Mouse (Mus musculus) cerebellum, adult 9-10 months (tissue): ENCODE measurements around the gene Zfp60.

ENCODE experiments used
- DNase-seq: peaks from one replicate; pipeline ENCODE4 v3.0.0; 2022

Gene Zfp60

DNA sequence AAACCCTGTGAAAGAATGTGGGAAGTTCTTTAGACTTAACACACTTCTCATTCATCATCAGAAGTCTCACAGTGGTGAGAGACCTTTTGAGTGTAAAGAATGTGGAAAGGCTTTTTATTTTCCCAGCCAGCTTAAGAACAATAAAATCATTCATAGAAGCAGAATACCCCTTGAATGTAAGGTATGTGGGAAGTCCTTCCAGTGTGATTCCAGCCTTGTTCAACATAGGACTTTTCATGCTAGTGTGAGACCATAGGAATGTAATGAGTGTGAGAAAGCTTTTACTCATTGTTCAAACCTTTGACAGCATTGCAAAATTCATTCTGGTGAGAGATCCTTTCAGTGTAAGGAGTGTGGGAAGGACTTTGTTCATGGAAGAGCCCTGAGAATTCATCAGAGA is 63.4 kb downstream of the Zfp60 start:
- no peak for DNase-seq

DNA sequence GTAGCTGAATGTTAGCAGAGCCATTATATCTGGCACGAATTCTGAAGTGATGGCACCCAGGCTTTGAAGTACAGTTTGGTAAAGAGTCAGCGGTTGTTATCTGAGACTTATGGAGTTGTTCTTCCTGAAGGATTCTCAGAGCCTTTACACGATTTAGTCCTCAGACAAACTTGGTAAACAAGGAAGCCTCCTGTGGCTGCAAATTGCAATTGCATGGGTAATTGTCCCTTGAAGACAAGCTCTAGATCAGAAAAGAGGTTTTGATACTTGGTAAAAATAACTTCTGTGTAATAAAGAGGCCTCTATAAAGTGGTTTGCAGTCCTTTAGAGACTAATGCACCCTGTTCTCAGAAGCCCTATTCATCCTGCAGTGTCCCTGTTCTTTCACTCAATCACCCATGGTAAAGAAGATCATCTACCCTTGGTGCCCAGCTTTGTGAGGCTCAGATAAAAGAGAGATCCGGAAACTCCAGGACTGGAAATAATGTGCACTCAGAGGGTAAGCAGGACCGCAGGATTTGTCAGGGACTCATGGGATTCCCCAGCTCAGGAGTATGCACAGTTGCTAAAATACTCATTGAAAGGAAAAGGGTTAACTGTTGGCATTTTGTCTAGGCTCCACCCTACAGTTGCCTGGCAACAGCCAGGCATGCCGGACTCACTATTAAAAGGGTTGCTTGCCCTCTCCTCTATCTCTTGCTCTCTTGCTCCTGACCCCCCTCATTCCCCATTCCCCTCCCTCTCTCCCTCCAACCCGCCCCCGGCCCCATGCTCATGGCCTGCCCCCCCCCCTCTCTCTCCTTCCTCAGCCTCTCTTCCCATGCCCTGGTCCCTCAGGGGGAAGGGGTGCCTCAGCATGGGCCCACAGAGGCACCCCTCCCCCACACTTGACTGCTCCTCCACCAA is 67.0 kb downstream of the Zfp60 start:
- no peak for DNase-seq

DNA sequence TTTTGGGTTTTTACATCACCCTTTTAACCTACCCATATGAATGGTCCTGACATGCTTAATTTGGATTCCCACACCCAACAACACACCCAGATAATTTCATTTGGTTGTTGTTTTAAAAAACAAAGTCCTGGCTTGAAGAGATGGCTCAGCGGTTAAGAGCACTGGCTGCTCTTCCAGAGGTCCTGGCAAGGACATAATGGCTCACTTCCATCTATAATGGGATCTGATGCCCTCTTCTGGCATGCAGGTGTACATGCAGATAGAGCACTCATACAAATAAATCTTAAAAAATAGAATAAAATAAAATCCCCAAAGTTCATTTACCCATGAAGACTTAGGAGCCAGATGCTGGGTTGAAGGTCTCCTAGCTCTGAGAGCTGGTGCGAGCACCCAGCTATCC is 69.9 kb downstream of the Zfp60 start:
- DNase-seq, result no peak

DNA sequence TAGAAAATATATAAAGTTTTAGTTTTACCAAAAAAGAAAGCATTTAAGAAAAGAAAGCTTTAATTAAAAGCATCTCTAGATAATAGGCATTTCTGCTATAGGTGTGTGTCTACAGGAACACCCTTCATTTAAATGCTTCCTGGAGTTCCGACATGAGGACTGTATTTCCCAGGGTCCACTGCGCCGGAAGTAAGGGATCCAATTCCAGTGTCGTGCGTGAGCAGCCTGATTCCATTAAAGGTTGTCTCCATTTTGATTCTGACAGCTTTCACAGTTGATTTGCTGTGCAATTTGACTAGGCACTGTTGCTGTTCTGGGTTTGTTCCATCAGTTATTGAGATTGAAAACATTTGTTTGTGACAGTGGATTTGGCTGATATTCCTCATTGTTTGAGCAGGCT is 71.8 kb downstream of the Zfp60 start:
- no peak for DNase-seq
